12 mouse cellular contexts compared by ENCODE assay signal in the genomic region with DNA sequence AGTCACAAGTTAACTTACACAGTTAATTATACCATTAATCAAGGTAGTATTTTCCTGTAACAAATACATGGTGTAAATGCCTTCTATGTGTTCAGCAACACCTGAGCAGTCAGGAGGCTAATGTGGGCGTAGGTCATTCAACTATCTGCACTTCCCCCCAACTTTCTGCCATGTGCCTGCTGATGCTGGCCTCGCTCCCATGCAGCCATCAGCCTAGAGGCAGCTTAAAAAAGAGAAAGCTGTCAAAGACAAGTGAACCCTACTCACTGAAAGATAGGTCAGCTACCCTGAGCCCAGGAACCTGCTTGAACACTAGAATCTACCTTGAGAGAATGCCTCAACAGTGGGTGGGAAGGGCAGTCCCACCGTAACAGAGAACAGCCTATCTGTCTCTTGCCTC.
"Had no signal": no experiment of that assay in that cellular context is flagged by ENCODE, and none has a peak within 500 bp of the region (broad histone marks: within the 10 kb centered on the region; RNA-seq: fewer than 3 reads in every experiment).

No protein-coding gene starts in this region.

- ATAC-seq: liver, embryonic 12.5 days had no signal

- H3K27ac ChIP-seq: left cerebral cortex, adult 2 months; limb, embryonic 15.5 days; liver, embryonic 12.5 days; midbrain, embryonic 10.5 days; neural tube, embryonic 12.5 days had no signal

- H3K27me3 ChIP-seq: limb, embryonic 15.5 days; liver, embryonic 12.5 days; neural tube, embryonic 12.5 days had no signal

- H3K4me2 ChIP-seq: limb, embryonic 15.5 days; liver, embryonic 12.5 days; lung, embryonic 14.5 days; neural tube, embryonic 12.5 days had no signal

- DNase-seq: kidney, postnatal 10 days; lung, embryonic 14.5 days; lung, postnatal 10 days; lung, postnatal 4 days; midbrain, embryonic 14.5 days; spleen, adult 18-20 months had no signal

- H3K36me3 ChIP-seq: liver, embryonic 12.5 days; neural tube, embryonic 12.5 days had no signal

- H3K9me3 ChIP-seq: limb, embryonic 15.5 days; liver, embryonic 12.5 days; midbrain, embryonic 10.5 days; neural tube, embryonic 12.5 days had no signal

- H3K4me3 ChIP-seq: layer of hippocampus, adult 2 months; left cerebral cortex, adult 2 months; limb, embryonic 15.5 days; liver, embryonic 12.5 days; midbrain, embryonic 10.5 days; neural tube, embryonic 12.5 days had no signal

- H3K9ac ChIP-seq: limb, embryonic 15.5 days; liver, embryonic 12.5 days; lung, embryonic 14.5 days; neural tube, embryonic 12.5 days had no signal
